Mouse (Mus musculus) kidney, adult 2 months (tissue): ENCODE data around the gene Plscr5.

Experiments used
- CTCF ChIP-seq: fragments of 200-500 bp; conservative IDR thresholded peaks from 2 replicates; pipeline ENCODE4 v1.5.1; 2011; ENCODE audit warnings: low read depth, mild to moderate bottlenecking, control low read depth, low read length, moderate library complexity, mixed read lengths; ENCODE audit not compliant: insufficient read depth, insufficient read length
- POLR2A ChIP-seq: fragments of 200-500 bp; IDR thresholded peaks from one replicate; pipeline ENCODE4 v1.6.1; 2011; ENCODE audit warnings: low read depth, low read length, control low read depth

DNA sequence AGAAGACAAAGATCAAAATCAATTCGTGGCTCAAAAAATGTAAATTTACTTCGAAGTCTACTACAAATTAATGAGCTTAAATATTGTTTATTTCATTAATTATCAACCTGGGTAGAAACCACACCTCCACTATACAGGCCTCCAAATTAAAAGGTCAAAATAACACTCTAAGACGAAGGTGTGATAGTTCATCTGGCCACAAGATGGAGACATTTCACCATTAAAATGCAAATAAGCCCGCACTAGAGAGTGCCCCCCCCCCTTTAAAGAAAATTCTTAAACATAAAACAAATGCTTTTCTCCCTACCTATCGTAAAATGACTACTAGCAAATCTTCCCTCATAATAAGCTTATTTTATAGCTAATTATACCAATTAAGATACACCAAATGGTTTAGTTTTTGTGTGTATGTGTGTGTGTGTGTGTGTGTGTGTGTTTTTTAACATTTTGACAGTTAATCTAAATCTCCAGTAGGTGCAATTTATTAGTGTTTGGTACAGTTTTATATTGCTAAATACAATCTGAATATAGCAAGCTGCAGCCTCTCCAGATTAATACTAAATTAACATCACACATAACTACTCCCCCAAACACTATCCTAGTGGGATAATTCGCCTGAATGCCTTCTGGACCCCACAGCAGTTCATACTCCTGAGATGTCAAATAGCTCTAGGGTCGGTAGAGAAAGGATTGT is 45.0 kb upstream of the Plscr5 start:
- TF ChIP-seq CTCF (0 out of 2 replicates have a peak, but pooled peaks have one; percentile 10), POLR2A (no peak)
